Mouse (Mus musculus): Measurements from ENCODE around the gene Scarf1. TPM values are rescaled to one million over a fixed set of nuclear protein-coding genes. Genes with fewer than 3 reads are reported as not detected.

Gene Scarf1
- total and polyA plus RNA-seq, 3 experiments, result 0.24 to 0.90 (median 0.76) TPM

DNA sequence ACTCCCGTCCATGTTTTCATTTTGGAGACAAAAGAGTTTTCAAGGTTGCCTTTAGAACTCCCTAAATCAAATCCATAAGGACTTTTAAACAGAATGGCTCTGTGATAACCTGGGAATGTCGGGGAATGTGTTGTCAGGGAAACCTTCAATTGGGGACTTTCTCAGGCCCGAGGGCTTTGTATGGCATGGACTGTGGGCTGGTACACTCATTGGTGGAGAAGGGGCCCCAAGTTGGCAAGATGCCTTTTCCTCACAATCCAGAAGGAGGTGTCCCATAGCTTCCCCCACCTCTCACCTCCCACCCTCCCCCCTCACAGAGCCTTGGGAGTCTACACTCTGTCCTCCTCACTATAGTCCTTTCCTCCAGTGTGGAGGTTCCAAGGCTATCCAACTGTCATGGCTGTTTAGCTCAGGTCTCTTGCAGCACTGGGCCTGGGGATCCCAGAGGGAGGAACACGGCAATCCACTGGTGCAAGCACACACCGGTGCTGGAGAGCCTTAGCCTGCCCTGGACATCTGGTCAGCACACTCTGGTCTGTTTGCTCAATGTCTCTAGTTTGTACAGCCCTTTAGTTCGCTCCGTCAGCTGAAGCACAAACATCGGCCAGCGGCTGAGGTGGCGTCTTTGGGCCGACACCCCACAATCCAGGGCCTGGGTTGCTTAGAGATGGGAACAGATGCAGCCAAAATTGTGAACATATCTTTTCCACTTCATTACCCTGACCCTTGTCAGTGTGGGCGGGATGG lies 37.0 kb downstream of the Scarf1 start:
- Histone ChIP-seq H3K79me2 (replicated peaks; ENCODE audit: control insufficient read depth, extremely low read depth, insufficient read depth, poor library complexity, severe bottlenecking) (no peaks in the 10 kb centered on the region), H3K9me3 (replicated peaks; ENCODE audit: low read length) (no peaks in the 10 kb centered on the region), H3K4me3 (replicated peaks in 1 of 3; ENCODE audit: low read depth in 2 of 3, low read length in 2 of 3, poor library complexity in 1 of 3) (no peak overlapping the region), H3K4me2 (ENCODE audit: insufficient read depth, low read depth, poor library complexity, severe bottlenecking) (no peak overlapping the region), H3K36me3 (replicated peaks in 1 of 2; ENCODE audit: control insufficient read depth in 1 of 2, insufficient read depth in 1 of 2, low read length in 1 of 2) (peaks cover 0 to 33% of the 10 kb centered on the region in 2 experiments), H3K27me3 (replicated peaks) (no peaks in the 10 kb centered on the region), H3K4me1 (ENCODE audit: control insufficient read depth in 1 of 2, insufficient read depth in 2 of 2) (peaks cover 27 to 54% of the 10 kb centered on the region in 2 experiments), H3K27ac (ENCODE audit: insufficient read depth, low read depth) (no peak overlapping the region), H3K9ac (ENCODE audit: insufficient read depth, low read depth) (peak overlapping the region; percentile 11; the same call in 1 of the 2 replicates)
- dilution Hi-C loops (cut with MboI; ENCODE audit: extremely low pct_ligation_motif_present, extremely low pct_unique_long_range_greater_than_20kb, low sequenced_read_pairs) (no loop called here), in situ Hi-C loops (cut with MboI; ENCODE audit: low pct_ligation_motif_present, low pct_unique_long_range_greater_than_20kb, low sequenced_read_pairs) (no loop called here)
- no peak for DNase-seq (ENCODE audit: extremely low read depth)
- TF ChIP-seq MYC (IDR thresholded peaks at IDR 0.05; ENCODE audit: low read depth, low read length), result no peak
- TF ChIP-seq TBP (conservative IDR thresholded peaks at IDR 0.05; ENCODE audit: low read depth, low read length), result no peak
- TF ChIP-seq ELF1 (IDR thresholded peaks at IDR 0.05; ENCODE audit: low read depth, low read length), result no peak
- no peak for TF ChIP-seq ZKSCAN1 (IDR thresholded peaks at IDR 0.05; ENCODE audit: borderline replicate concordance, low read depth, low read length)

DNA sequence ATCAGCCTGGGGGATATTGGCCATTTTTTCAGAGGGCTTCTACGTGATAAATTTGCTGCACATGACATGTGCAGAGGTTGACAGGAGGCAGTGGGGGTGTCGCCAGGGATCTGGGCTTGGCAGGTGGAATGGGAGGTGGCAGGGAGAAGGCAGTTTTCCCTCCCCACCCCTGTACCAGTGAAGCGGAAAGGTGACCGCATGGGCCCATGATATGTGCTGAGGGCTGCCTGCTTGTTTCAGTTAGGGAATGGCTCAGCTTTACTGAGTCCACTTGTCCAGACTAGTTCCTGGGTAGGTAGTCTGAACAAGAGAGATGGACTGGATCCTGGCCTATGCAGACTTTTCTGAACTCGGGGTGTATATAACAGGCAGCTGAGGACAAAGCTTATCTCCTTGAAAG lies 38.0 kb downstream of the Scarf1 start:
- no peak for DNase-seq (ENCODE audit: extremely low read depth)
- in situ Hi-C loops (cut with MboI; ENCODE audit: low pct_ligation_motif_present, low pct_unique_long_range_greater_than_20kb, low sequenced_read_pairs), result no loop called here
- TF ChIP-seq NRF1 (IDR thresholded peaks at IDR 0.05; ENCODE audit: low read depth, low read length) (no peak), CHD2 (IDR thresholded peaks at IDR 0.05; ENCODE audit: low read length) (no peak), ELF1 (IDR thresholded peaks at IDR 0.05; ENCODE audit: low read depth, low read length) (no peak), NELFE (IDR thresholded peaks at IDR 0.05; ENCODE audit: low read depth, low read length) (no peak), TCF12 (IDR thresholded peaks at IDR 0.05; ENCODE audit: low read depth, low read length) (no peak), CTCF (conservative IDR thresholded peaks at IDR 0.05 in 1 of 2, IDR thresholded peaks at IDR 0.05 in 1 of 2; ENCODE audit: low read depth in 2 of 2, low read length in 2 of 2) (no peak), POLR2A (IDR thresholded peaks at IDR 0.05; ENCODE audit: low read depth, low read length) (no peak), GABPA (IDR thresholded peaks at IDR 0.05; ENCODE audit: insufficient replicate concordance, low read depth, low read length) (no peak), MAX (IDR thresholded peaks at IDR 0.05; ENCODE audit: low read length) (no peak), MAZ (IDR thresholded peaks at IDR 0.05; ENCODE audit: low read depth, low read length) (no peak), BHLHE40 (IDR thresholded peaks at IDR 0.05; ENCODE audit: low read depth, low read length) (no peak), EP300 (IDR thresholded peaks at IDR 0.05; ENCODE audit: low read length) (no peak), IRF4 (IDR thresholded peaks at IDR 0.05; ENCODE audit: low read depth, low read length) (no peak), MYC (IDR thresholded peaks at IDR 0.05; ENCODE audit: low read depth, low read length) (no peak), CHD1 (IDR thresholded peaks at IDR 0.05; ENCODE audit: low read depth, low read length) (no peak), KAT2A (IDR thresholded peaks at IDR 0.05; ENCODE audit: insufficient replicate concordance, low read length) (no peak), ZNF384 (IDR thresholded peaks at IDR 0.05; ENCODE audit: low read depth, low read length) (no peak), RAD21 (IDR thresholded peaks at IDR 0.05; ENCODE audit: low read depth, low read length) (no peak), UBTF (IDR thresholded peaks at IDR 0.05; ENCODE audit: low read depth, low read length) (no peak), USF1 (IDR thresholded peaks at IDR 0.05; ENCODE audit: low read depth, low read length) (no peak)
- Histone ChIP-seq H3K4me1 (ENCODE audit: control insufficient read depth in 1 of 2, insufficient read depth in 2 of 2) (peaks cover 27 to 49% of the 10 kb centered on the region in 2 experiments), H3K36me3 (replicated peaks in 1 of 2; ENCODE audit: control insufficient read depth in 1 of 2, insufficient read depth in 1 of 2, low read length in 1 of 2) (peaks cover 0 to 24% of the 10 kb centered on the region in 2 experiments), H3K4me3 (replicated peaks in 1 of 3; ENCODE audit: low read depth in 2 of 3, low read length in 2 of 3, poor library complexity in 1 of 3) (no peak overlapping the region), H3K79me2 (replicated peaks; ENCODE audit: control insufficient read depth, extremely low read depth, insufficient read depth, poor library complexity, severe bottlenecking) (no peaks in the 10 kb centered on the region), H3K9me3 (replicated peaks; ENCODE audit: low read length) (no peaks in the 10 kb centered on the region), H3K4me2 (ENCODE audit: insufficient read depth, low read depth, poor library complexity, severe bottlenecking) (no peak overlapping the region), H3K9ac (ENCODE audit: insufficient read depth, low read depth) (no peak overlapping the region), H3K27ac (ENCODE audit: insufficient read depth, low read depth) (no peak overlapping the region), H3K27me3 (replicated peaks) (no peaks in the 10 kb centered on the region)
- dilution Hi-C loops (cut with MboI; ENCODE audit: extremely low pct_ligation_motif_present, extremely low pct_unique_long_range_greater_than_20kb, low sequenced_read_pairs), result no loop called here

Measured in CH12.LX (cell line).